In genomic region chr5:35574653-35575599, GRCm38 (mm10) we compare ENCODE assay signal across 8 mouse cellular contexts. TPM values are rescaled to one million over a fixed set of nuclear protein-coding genes. Genes with fewer than 3 reads are reported as not detected.
DNase-seq lines count a peak whose midpoint lies in the region; ATAC-seq and TF ChIP-seq lines count a peak whose summit lies in the region.

TSS of gene Trmt44 (minus strand) at chr5:35575070.

- H3K9me3 ChIP-seq in embryonic facial prominence, embryonic 15.5 days (replicated peaks): no peaks in the 10 kb centered on the region
- H3K9me3 ChIP-seq in heart, embryonic 10.5 days: no peaks in the 10 kb centered on the region
- no peaks in the 10 kb centered on the region for H3K9me3 ChIP-seq in kidney, embryonic 15.5 days (replicated peaks)

- WGBS in bone marrow, adult 2 months: 4% methylated on average over 56 of the region's 56 CpGs
- WGBS in embryonic facial prominence, embryonic 15.5 days: 3% methylated on average over 56 of the region's 56 CpGs
- 4% methylated on average over 56 of the region's 56 CpGs for WGBS in heart, embryonic 10.5 days
- WGBS in kidney, embryonic 15.5 days: 4% methylated on average over 56 of the region's 56 CpGs

- H3K27ac ChIP-seq in bone marrow, adult 2 months (ENCODE audit: control insufficient read depth, insufficient read depth, low read depth, low read length, poor library complexity): peak within 1 kb of the TSS; percentile 17
- H3K27ac ChIP-seq in embryonic facial prominence, embryonic 15.5 days (replicated peaks): peak within 1 kb of the TSS; percentile 87
- peak within 1 kb of the TSS; percentile 92 for H3K27ac ChIP-seq in heart, embryonic 10.5 days
- peak within 1 kb of the TSS; percentile 82 for H3K27ac ChIP-seq in kidney, embryonic 15.5 days

- peak within 1 kb of the TSS; percentile 93 for H3K9ac ChIP-seq in embryonic facial prominence, embryonic 15.5 days
- H3K9ac ChIP-seq in kidney, embryonic 15.5 days: peak within 1 kb of the TSS; percentile 93

- DNase-seq in 416B (ENCODE audit: low read depth) (peak; percentile 91), liver (peak; percentile 87)
- peak; percentile 97 for DNase-seq in heart, embryonic 10.5 days (ENCODE audit: low spot score)
- peak; percentile 83 to 92 for DNase-seq in spleen, postnatal 4 days (ENCODE audit: low spot score in 2 of 2)

- peak within 1 kb of the TSS; percentile 87 for H3K4me3 ChIP-seq in bone marrow, adult 2 months (replicated peaks; ENCODE audit: control insufficient read depth, low read depth, low read length)
- H3K4me3 ChIP-seq in embryonic facial prominence, embryonic 15.5 days (replicated peaks): peak within 1 kb of the TSS; percentile 99
- peak within 1 kb of the TSS; percentile 93 for H3K4me3 ChIP-seq in heart, embryonic 10.5 days
- peak within 1 kb of the TSS; percentile 78 for H3K4me3 ChIP-seq in kidney, embryonic 15.5 days (replicated peaks)

- H3K4me1 ChIP-seq in bone marrow, adult 2 months (ENCODE audit: control insufficient read depth, insufficient read depth, low read length): peaks cover 2% of the 10 kb centered on the region; the same call in 1 of the 2 replicates
- peaks cover 13% of the 10 kb centered on the region for H3K4me1 ChIP-seq in embryonic facial prominence, embryonic 15.5 days
- H3K4me1 ChIP-seq in heart, embryonic 10.5 days: peaks cover 17% of the 10 kb centered on the region
- peaks cover 13% of the 10 kb centered on the region for H3K4me1 ChIP-seq in kidney, embryonic 15.5 days

- peak; percentile 88; the same call in 1 of the 2 replicates for TF ChIP-seq POLR2A in bone marrow, adult 2 months (IDR thresholded peaks at IDR 0.05; ENCODE audit: borderline replicate concordance, control insufficient read depth, low read depth, low read length)

- H3K36me3 ChIP-seq in embryonic facial prominence, embryonic 15.5 days: peaks cover 36% of the 10 kb centered on the region
- H3K36me3 ChIP-seq in heart, embryonic 10.5 days: peaks cover 37% of the 10 kb centered on the region
- peaks cover 40% of the 10 kb centered on the region for H3K36me3 ChIP-seq in kidney, embryonic 15.5 days

- TF ChIP-seq CTCF in bone marrow, adult 2 months (IDR thresholded peaks at IDR 0.05; ENCODE audit: control insufficient read depth, insufficient read depth, low read length): no peak

- no peaks in the 10 kb centered on the region for H3K27me3 ChIP-seq in embryonic facial prominence, embryonic 15.5 days
- H3K27me3 ChIP-seq in heart, embryonic 10.5 days (ENCODE audit: insufficient read depth, poor library complexity, severe bottlenecking): 0 out of 2 replicates have a peak, but pooled peaks cover 9% of the 10 kb centered on the region
- H3K27me3 ChIP-seq in kidney, embryonic 15.5 days: peaks cover 3% of the 10 kb centered on the region

- peak; percentile 92 for ATAC-seq in embryonic facial prominence, embryonic 15.5 days (ENCODE audit: insufficient number of reproducible peaks, low FRiP score, low TSS enrichment, low read depth)
- ATAC-seq in kidney, embryonic 15.5 days (replicated peaks; ENCODE audit: low FRiP score): peak; percentile 96
- peak; percentile 98 for ATAC-seq in monocyte, adult 5-6 weeks (replicated peaks; ENCODE audit: insufficient number of reproducible peaks, low FRiP score, low TSS enrichment, poor library complexity, severe bottlenecking)

- peak within 1 kb of the TSS; percentile 94 for H3K4me2 ChIP-seq in embryonic facial prominence, embryonic 15.5 days (replicated peaks)
- peak within 1 kb of the TSS; percentile 90 for H3K4me2 ChIP-seq in kidney, embryonic 15.5 days

RNA-seq across cellular contexts. Expression of gene Trmt44, which starts in this region (rescaled TPM):
- polyA plus RNA-seq in bone marrow, adult 2 months (2011; ENCODE audit: insufficient read depth, insufficient read length, low replicate concordance, missing spikeins): 2.4 and 3.0 TPM in 2 replicates
- polyA plus RNA-seq in embryonic facial prominence, embryonic 15.5 days (2015; fragmentation: Nextera tagmentation; extraction: Ambion mirVana): 8.4 and 9.0 TPM in 2 replicates
- polyA plus RNA-seq in heart, embryonic 10.5 days (2016; fragmentation: Nextera tagmentation; extraction: Ambion mirVana): 5.6 and 9.4 TPM in 2 replicates
- 8.3 and 10.1 TPM in 2 replicates for polyA plus RNA-seq in kidney, embryonic 15.5 days (2015; fragmentation: Nextera tagmentation; extraction: Ambion mirVana)
- total RNA-seq in monocyte, adult 5-6 weeks (2017): 10.5 to 19.1 TPM (median 17.2 TPM) in 3 replicates

Comparison
In these comparisons a context has a peak if more than half of its experiments do, and no peak if none do; other contexts are left out.
1. Peak in every context shown above with its lines: DNase-seq, ATAC-seq, H3K4me3 ChIP-seq and H3K27ac ChIP-seq.
2. H3K27ac ChIP-seq: peak in every context shown above with its lines; median percentile 92 in heart, embryonic 10.5 days; 87 in embryonic facial prominence, embryonic 15.5 days; 82 in kidney, embryonic 15.5 days; 17 in bone marrow, adult 2 months.